ENCODE assay signal across 10 mouse cellular contexts in the genomic region with DNA sequence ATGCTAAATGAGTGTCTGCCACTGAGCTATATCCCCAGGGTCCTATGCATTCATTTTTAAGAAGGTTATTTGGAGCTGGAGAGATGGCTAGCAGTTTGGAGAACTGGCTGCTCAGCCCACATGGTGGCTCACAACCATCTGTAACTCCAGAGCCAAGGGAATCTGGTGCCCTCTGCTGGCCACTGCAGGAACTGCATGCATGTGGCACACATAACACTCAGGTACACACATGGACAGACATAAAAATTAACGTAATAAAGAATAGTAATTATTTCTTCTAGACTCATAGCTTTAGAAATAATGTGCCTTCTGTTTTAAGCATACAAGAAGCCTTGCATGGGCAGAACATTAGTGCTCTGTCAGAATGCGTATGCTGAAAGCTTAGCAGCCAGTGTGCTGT.
DNase-seq lines count a peak whose midpoint lies in the region; ATAC-seq and TF ChIP-seq lines count a peak whose summit lies in the region.
"Had no signal": no experiment of that assay in that cellular context is flagged by ENCODE, and none has a peak within 500 bp of the region (broad histone marks: within the 10 kb centered on the region; RNA-seq: fewer than 3 reads in every experiment).

No protein-coding gene starts in this region.

- H3K4me3 ChIP-seq in heart, adult 2 months: no peak overlapping the region
- H3K4me3 ChIP-seq in spleen, adult 2 months (ENCODE audit: extremely low read depth, insufficient read depth, insufficient read length): no peak overlapping the region
- no peak overlapping the region for H3K4me3 ChIP-seq in embryonic fibroblast, embryonic 13.5 days (ENCODE audit: insufficient read depth, low read length)
- H3K4me3 ChIP-seq: limb, embryonic 12.5 days had no signal

- WGBS in heart, adult 2 months: 98% methylated on average over 2 of the region's 2 CpGs
- 96% methylated on average over 2 of the region's 2 CpGs for WGBS in spleen, adult 2 months

- no peak for TF ChIP-seq POLR2A in heart, adult 2 months (IDR thresholded peaks at IDR 0.05; ENCODE audit: insufficient read depth, low read depth, low read length)
- no peak for TF ChIP-seq POLR2A in spleen, adult 2 months (IDR thresholded peaks at IDR 0.05; ENCODE audit: low read depth, low read length)
- no peak for TF ChIP-seq POLR2A in embryonic fibroblast, embryonic 13.5 days (IDR thresholded peaks at IDR 0.05; ENCODE audit: low read depth, low read length)

- no peaks in the 10 kb centered on the region for H3K27me3 ChIP-seq in heart, adult 2 months (ENCODE audit: control insufficient read depth, insufficient read depth, low read length)
- no peaks in the 10 kb centered on the region for H3K27me3 ChIP-seq in spleen, adult 2 months (ENCODE audit: control insufficient read depth, insufficient read depth, low read length)
- H3K27me3 ChIP-seq: limb, embryonic 12.5 days had no signal

- ATAC-seq in granulocyte monocyte progenitor cell, adult 5-6 weeks (replicated peaks; ENCODE audit: poor library complexity, severe bottlenecking): no peak; the same call in 1 of the 2 replicates

- intact Hi-C loops in heart, adult 2 months (cut with DNase I): no loop called here
- intact Hi-C loops in heart, postnatal 36 days (cut with DNase I): no loop called here

- H3K27ac ChIP-seq in heart, adult 2 months: no peak overlapping the region
- no peak overlapping the region for H3K27ac ChIP-seq in spleen, adult 2 months (ENCODE audit: insufficient read depth, low read length)
- H3K27ac ChIP-seq in embryonic fibroblast, embryonic 13.5 days (ENCODE audit: insufficient read depth, low read length): no peak overlapping the region
- H3K27ac ChIP-seq: limb, embryonic 12.5 days had no signal

- peak; percentile 60 for TF ChIP-seq CTCF in heart, adult 2 months (IDR thresholded peaks at IDR 0.05)
- peak; percentile 27; the same call in 1 of the 2 replicates for TF ChIP-seq CTCF in spleen, adult 2 months (IDR thresholded peaks at IDR 0.05; ENCODE audit: extremely low read depth, insufficient read depth, insufficient read length, insufficient replicate concordance)
- peak; percentile 40; the same call in 1 of the 2 replicates for TF ChIP-seq CTCF in embryonic fibroblast, embryonic 13.5 days (IDR thresholded peaks at IDR 0.05; ENCODE audit: borderline replicate concordance, insufficient read depth, low read length)

- no peak for DNase-seq in heart, adult 2 months
- DNase-seq in heart, postnatal 36 days: no peak
- no peak for DNase-seq in spleen, adult 2 months (ENCODE audit: low read depth in 1 of 2, low spot score in 2 of 2)
- DNase-seq in spleen, adult 18-20 months: no peak
- DNase-seq in thymus, postnatal 4 days: peak; percentile 65
- no peak for DNase-seq in gastrocnemius, adult 8-10 months (ENCODE audit: low spot score in 2 of 2)
- DNase-seq: heart, postnatal 14 days had no signal

- H3K4me1 ChIP-seq in heart, adult 2 months (ENCODE audit: control insufficient read depth, insufficient read depth, low read length): no peaks in the 10 kb centered on the region
- no peaks in the 10 kb centered on the region for H3K4me1 ChIP-seq in spleen, adult 2 months (ENCODE audit: control insufficient read depth, insufficient read depth, insufficient read length)
- H3K4me1 ChIP-seq in embryonic fibroblast, embryonic 13.5 days (ENCODE audit: control insufficient read depth, insufficient read depth, low read length): no peaks in the 10 kb centered on the region
- H3K4me1 ChIP-seq: limb, embryonic 12.5 days had no signal

- TF ChIP-seq EP300 in heart, adult 2 months (IDR thresholded peaks at IDR 0.05; ENCODE audit: insufficient read depth, low read depth, low read length): no peak

- H3K9ac ChIP-seq in heart, adult 2 months (ENCODE audit: low read depth, low read length): no peak overlapping the region
- H3K9ac ChIP-seq: limb, embryonic 12.5 days had no signal

- no peaks in the 10 kb centered on the region for H3K36me3 ChIP-seq in heart, adult 2 months (ENCODE audit: control insufficient read depth, insufficient read depth, low read length)
- no peaks in the 10 kb centered on the region for H3K36me3 ChIP-seq in spleen, adult 2 months (ENCODE audit: control insufficient read depth, insufficient read depth, low read length)
- H3K36me3 ChIP-seq: limb, embryonic 12.5 days had no signal

- no peaks in the 10 kb centered on the region for H3K79me2 ChIP-seq in heart, adult 2 months (replicated peaks; ENCODE audit: control insufficient read depth, insufficient read depth, low read length)
